Mouse (Mus musculus) testis, adult 2 months (tissue): ENCODE measurements around the gene Uqcrq.

Experiments used
- CTCF ChIP-seq: fragments of 200-500 bp; IDR thresholded peaks from 2 replicates; pipeline ENCODE4 v1.5.1; 2012; ENCODE audit warnings: low read depth, mild to moderate bottlenecking, inconsistent platforms, low read length, moderate library complexity; ENCODE audit not compliant: control insufficient read depth, insufficient read depth, insufficient replicate concordance
- POLR2A ChIP-seq: fragments of 200-500 bp; IDR thresholded peaks from 2 replicates; pipeline ENCODE4 v1.6.1; 2012; ENCODE audit warnings: low read depth, mild to moderate bottlenecking, inconsistent platforms, low read length, moderate library complexity; ENCODE audit not compliant: control insufficient read depth

- TF ChIP-seq POLR2A: no peak
- no peak for TF ChIP-seq CTCF
Observed at GRCm38 (mm10) chr11:53427993-53428715, 2.5 kb downstream of the Uqcrq start.
